Mouse (Mus musculus): ENCODE measurements around the gene Pacrg.
A peak's percentile ranks its signal among the peaks of the same experiment; 100 is the strongest.

Pacrg gene

DNA sequence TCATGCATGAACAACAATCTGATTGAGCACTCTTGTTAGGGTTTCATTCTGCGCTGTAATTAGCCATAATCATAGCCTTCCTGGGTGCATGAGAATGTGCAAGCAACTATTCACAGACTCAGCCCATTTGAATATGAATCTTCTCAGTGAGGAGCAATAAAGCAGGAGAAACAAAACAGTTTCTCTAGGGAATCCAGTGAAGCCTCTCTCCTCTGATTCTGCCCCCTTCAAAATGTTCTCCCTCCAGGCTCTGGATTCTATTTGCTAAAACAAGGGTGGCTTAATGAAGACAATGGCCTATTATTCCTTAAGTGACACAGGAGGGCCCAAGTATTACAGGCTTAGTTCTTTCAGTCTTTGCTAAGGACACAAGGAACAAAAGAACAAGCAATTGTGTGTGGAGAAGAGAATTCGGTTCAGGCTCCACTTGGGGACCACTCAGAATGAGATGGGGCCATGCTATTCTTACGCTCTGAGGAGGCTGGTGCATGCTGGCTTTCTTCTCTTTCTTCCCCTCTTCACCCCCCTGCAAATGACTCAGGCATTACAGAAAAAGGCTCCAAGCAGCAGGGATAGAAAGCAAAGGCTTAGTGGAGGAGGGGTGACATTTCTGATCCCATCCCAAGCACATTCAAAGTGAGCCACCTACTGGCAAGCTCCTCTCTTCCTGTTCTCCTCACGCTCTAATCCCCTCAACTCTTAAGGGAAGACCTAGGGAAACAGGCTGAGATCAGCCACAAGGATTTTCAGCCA is 95.2 kb downstream of the Pacrg start:
- peak in 1 of 2 experiments; percentile 48 for DNase-seq (ENCODE audit: low spot score in 2 of 2)

DNA sequence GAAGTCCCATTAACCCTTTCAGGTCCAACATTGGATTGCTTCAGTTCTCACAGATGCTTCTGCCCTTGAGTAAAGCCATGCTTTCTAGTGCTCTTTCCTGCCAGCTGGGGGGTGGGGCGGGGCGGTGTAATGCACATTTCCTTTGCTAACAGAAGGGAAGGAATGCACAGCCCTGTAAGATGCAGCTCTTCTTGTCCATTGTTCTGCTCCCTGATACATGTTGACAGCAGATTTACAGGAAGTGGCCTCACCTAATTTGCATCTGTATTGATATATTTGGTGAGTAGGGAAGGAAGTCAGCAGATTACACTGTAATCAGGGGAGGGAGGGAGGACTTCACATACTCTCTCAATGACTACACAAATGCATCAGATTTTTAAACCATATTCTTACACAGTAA is 100.0 kb downstream of the Pacrg start:
- DNase-seq (ENCODE audit: low spot score in 2 of 2), result no peak

DNA sequence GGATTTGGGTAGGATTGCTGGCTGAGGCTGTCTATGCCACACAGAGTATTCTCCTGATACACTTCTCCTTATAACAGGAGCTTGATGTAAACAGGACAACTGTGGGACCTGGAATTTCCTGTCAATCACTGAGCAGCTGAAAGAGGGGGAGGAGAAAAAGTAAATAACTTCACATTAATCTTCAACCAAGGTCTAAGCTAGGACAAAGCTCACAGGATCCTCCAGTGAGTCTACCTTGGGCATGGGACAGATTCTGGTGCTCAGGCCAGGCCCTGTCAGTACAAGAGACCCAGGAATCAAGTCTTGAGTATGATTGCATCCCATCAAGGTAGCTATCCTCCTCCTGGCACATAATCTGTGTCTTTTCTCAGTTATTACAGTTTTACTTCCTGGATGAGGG is 102.1 kb downstream of the Pacrg start:
- no peak for DNase-seq (ENCODE audit: low spot score in 2 of 2)

DNA sequence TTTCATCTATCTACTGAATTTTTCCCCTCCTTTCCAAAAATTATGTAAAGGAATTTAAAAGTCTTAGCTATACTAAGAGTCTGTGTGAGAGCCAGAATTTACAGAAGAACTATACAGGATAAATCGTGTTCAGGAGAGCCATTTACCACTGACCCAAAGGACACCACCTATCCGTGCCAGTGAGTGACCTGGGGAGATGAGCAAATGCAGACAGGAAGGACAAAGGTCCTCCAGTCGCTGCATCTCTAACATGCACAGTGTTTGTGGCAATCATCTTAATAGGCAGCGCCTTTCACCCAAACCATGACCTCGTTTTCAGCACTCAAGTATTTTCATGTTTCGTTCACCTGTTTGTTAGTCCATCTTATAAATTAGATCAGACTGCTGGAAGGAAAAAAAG is 105.4 kb downstream of the Pacrg start:
- no peak for DNase-seq (ENCODE audit: low spot score in 2 of 2)

DNA sequence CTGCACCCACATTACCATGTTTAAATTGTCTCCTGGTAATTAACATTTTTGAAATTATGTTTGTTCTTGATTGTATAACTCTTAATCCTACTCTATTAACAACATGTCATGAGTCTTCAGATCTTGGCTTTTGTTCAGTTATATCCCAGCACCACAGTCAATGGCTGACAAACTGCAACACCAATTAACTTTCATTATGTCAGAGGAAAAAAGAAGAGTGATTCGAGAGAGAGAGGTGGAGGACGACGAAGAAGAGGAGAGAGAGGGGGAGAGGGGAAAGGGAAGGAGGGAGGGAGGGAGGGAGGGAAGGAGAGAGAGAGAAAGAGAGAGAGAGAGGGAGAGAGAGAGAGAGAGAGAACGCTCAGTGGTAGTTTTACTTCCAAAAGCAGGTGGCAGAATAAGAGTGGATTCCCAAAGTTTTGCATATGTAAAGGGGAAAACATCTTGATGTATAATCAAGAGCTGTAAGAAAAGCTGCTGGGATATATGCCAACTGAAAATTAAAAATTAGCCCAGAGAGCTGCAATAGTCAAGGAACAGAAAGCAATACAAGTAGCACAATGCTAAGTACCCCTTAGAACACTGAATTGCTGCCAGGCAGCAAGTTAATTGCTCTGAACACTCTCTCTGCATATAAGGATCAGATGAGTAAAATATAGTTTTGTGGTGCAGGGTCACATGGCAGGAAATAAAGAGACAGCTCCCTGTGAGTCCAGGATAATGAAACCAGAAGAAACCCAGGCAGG is 107.6 kb downstream of the Pacrg start:
- DNase-seq (ENCODE audit: low spot score in 2 of 2), result no peak

DNA sequence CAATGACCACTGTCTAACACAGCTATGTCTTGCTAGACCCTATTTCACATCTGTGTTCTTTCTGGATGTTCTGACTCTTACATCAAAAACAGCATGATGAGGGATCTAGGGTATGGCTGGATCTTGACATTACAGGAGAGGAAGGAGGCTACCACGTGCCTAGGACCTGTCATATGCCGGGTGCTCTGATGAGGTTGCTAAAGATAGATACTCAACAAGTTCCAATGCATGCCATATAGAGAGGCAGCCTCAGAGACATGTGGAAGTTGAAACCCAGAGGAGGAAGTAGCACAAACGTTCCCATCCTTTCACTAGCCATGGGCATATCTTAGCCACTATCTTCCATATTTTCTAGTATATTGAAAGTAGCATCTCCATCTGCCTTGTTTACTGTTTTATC is 115.3 kb downstream of the Pacrg start:
- no peak for DNase-seq (ENCODE audit: low spot score in 2 of 2)

DNA sequence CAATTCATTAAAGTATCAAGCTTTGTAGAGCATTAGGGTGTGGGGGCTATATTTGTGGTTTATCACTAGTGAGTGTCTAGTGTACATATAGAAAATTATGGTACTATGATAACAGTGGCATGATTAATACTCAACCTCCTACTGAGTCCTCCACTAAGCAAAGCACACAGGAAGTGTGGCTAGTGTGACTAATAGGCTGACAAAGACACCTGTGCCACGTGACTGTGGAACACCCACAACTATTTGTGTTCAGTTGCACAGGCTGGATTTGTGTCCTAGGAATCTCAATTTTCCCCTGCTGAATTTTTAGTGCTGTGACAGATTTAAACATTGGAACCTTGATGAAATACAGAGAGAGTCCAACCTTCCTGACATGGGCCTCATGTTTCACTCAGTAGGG is 118.5 kb downstream of the Pacrg start:
- no peak for DNase-seq (ENCODE audit: low spot score in 2 of 2)

DNA sequence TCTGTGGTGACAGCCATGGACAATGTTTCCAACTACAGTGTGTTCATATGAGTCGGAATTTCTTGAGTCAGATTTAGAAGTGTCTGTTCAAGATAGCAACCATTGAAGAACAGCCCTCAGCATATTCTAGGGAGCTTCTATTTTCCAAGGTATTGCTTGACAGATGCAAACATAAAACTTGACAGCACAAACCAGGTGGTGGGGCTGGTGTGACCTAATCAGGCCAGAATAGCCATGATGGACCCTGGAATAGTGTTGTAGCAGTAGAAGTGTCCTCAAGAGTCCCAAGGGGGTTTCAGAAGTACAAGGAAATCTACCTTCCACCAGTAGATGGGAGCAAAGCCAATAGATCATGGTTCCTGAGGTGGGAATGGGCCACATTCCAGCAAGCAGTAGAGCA is 123.0 kb downstream of the Pacrg start:
- no peak for DNase-seq (ENCODE audit: low spot score in 2 of 2)

DNA sequence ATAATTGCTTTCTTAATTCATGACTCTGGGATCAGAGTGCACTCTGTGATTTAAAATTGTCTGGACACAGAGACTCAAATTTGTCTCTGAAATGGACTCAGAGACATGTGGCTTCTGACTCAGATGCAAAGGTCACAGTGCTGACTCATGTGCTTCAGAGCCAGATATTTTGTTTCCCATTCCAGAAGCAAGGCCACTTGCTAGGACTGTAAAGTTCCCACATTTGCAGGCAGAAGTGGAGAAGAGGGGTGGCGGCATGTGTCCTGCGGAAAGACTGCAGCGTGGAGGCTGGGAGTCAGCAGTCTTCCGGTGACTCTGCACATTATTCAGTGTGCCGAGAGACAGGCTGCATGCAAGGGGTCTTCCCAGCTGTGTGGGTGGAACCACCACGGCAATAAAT is 137.3 kb downstream of the Pacrg start:
- no peak for DNase-seq (ENCODE audit: low spot score in 2 of 2)

DNA sequence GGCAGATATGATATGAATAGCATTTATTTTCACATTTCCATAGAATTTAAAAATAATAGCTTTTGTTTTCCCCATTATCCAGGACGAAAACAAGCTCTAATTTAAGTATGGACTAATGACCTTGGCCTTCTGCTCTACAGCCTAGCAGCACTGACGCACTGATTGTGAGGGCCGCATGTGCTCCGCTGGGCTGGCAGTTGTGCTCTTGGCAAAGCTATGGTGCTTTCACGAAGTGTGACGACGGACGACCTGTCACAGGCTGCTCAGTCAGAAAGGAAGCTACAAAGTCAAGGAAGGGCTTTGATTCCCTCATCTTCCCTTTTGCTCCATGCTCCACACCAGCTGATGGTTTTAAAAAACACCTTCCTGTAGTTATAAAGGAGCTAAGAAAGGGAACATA is 142.1 kb downstream of the Pacrg start:
- DNase-seq (ENCODE audit: low spot score in 2 of 2), result no peak

DNA sequence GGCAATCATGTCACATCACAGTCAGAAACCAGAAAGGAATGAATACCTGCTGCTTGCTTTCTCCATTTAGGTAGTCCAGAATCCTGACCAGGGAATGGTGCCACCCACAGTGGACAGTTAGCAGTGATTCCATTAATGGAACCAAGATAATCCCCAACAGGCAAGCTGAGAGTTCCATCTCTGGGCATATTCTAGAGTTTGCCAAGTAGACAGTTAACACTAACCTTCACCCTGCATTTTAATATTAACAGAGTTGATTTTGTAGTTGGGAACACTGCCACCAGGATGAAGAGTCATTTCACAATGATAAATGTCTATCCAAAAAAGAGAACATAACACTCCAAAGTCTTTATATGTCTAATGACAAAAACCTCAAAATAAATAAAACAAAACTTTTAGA is 144.7 kb downstream of the Pacrg start:
- no peak for DNase-seq (ENCODE audit: low spot score in 2 of 2)

DNA sequence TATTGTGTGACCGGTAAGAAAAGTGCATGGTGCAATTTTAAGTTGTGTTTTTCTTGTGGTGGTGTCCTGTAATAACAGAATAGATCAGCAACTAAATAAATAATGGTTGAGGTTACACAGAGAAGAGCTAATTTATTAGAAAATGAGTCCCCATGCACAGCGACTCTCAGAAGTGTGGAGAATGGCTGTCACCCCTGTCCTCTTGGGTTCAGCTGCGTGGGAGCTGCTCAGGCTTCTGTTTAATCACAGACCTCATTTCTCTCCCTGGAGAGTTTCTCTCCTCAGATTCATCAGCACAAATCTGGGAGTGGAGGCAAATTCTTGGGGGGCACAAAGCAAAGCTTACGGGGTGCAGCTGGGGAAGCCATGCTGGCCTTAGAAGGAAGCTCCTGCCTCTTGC is 163.0 kb downstream of the Pacrg start:
- no peak for DNase-seq (ENCODE audit: low spot score in 2 of 2)

DNA sequence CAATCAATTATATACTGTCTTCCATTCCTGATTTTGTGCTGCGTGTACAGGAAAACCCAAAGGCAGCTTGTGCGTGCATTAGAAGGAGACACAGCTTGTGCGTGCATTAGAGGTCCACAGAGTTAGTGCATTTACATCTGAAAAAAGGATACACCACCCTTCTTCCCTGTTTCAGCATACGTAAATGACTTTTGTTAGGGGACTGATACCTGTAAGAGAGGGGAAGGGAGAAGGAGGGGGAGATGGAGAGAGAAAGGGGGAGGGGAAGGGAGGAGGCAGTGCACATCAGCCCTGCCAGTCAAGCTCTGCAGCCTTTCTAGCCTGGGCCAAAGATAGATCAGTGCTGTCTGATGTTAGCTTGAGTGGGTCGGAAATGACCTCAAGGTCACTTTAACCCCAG is 164.6 kb downstream of the Pacrg start:
- no peak for DNase-seq (ENCODE audit: low spot score in 2 of 2)

DNA sequence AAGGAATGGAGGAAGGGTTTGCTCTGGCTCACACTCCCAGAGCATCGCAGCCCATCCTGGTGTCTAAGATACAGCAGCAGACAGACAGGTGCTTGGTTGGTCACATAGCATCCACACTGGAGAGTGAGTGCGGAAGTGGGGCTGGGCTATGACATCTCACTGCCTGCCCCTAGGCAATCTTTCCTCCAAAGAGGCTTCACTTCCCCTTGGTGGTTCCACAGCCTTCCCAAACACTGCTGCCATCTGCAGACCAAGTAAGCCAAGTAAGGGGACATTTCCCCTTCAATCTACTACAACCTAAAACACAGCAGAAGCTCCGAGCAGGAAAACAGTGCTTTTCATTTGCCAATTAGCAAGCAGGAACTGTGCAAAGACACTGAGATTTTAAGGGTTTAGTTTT is 165.1 kb downstream of the Pacrg start:
- DNase-seq (ENCODE audit: low spot score in 2 of 2), result no peak

DNA sequence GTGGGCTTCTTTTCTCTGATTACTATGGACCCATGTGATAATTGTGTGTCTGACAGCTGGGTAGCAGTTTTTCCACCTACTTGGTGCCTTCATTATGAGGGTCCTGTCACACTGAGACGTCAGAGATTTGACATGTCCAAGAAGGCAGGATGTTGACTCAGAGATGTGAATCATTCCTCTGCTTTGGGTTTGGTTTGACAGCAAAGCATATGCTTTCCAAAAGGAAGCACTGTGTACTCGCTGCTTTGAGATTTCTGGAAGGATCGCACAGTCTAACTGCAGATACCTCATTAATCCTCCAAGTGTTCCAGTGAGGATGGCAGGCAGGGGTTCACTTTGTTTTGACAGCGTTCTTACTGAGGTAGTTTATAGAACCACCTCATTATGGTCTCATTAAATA is 178.8 kb downstream of the Pacrg start:
- DNase-seq (ENCODE audit: low spot score in 2 of 2), result no peak

DNA sequence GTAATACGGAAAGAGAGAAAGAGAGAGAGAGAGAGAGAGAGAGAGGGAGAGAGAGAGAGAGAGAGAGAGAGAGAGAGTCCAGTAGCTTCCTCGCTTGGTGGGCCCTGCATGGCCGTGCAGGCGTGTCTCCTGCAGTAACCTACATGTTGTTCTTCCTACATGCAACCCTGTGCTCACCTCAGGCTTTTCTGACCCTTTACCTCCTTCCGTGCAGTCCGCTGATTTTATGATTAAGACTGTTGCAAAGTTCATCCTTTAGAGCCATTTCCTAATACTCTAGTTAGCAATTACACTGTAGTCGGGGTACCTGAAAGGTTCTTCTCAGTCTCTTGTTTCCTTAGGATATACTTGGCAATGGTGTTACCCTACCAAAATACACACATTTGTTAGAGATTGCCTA is 196.5 kb downstream of the Pacrg start:
- no peak for DNase-seq (ENCODE audit: low spot score in 2 of 2)

DNA sequence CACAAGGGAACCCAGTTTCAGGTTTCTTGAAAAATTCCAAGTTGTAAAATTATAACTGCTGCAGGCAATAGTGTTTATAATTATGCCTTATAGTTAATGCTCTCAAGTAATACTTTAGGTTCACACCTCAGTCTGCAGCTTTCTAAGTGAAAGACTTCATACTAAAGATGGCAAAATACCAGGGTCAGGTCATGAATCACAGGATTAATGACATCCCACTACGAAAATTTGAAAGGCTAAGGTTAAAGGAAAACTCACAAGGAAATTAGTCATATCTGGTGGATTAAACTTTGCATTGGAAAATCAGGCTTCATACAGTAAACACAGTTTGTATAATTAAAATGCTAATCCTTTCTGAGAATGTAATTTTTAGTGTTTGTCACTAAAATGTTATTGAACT is 200.3 kb downstream of the Pacrg start:
- no peak for DNase-seq (ENCODE audit: low spot score in 2 of 2)

DNA sequence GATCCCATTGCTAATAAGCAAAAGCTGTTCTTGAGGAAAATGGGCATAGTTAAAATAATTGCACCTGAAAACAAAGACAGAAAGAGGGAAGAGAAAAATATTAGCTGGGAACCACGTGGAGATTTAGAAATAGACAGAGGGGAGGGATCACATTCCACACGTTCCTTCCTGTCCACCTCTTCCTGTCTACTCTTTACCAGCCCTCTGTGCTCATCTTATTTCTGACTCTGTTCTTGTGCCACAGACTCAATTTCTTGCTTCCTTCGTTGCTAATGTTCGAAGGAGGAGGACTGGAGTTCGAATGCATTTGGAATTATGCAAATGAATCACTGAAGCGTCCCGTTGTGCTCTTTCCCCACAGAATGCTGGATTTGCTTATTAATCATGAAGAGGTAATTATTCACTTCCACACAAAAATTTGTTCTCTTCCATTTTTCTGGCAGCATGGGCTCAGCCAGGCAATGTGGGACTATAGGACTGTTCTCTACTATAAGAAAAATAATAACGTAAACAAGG is 204.1 kb downstream of the Pacrg start:
- DNase-seq (ENCODE audit: low spot score in 2 of 2), result no peak

DNA sequence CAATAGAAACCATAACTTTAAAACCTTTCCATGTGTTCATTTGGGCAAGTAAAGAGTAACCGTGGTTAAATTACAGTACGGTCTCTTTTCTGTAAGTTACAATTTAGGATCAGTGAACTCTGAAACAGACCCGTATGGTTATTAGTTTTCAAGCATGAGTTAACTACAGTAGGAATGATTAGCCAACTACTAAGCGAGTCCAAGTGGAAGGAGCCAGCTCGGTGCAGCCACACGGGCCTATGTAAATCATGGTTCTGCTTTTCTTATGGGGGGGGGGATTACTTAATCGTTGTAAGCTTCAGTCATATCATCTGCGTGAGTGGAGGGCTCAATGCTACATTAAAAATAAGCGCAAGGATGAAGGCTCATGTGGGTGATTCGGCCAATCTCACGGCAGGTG is 204.6 kb downstream of the Pacrg start:
- DNase-seq (ENCODE audit: low spot score in 2 of 2), result no peak

DNA sequence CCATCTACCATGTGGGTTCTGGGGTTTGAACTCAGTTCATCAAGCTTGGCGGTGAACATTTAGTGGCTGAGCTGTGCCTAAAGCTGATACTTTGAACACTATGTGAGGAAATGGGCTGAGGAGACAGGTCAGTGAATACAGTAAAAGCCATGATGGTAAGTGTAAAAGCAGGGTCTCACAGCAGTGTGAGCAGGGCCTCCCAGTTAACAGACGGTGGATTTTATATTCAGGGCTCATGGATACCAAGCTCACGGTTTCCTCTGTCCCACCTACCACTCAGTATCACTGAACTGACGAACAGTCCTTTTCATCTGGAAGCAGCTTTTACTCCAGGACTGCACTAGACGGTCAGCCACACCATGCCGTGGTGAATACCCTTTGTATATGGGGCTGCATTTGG is 205.1 kb downstream of the Pacrg start:
- DNase-seq (ENCODE audit: low spot score in 2 of 2), result no peak

DNA sequence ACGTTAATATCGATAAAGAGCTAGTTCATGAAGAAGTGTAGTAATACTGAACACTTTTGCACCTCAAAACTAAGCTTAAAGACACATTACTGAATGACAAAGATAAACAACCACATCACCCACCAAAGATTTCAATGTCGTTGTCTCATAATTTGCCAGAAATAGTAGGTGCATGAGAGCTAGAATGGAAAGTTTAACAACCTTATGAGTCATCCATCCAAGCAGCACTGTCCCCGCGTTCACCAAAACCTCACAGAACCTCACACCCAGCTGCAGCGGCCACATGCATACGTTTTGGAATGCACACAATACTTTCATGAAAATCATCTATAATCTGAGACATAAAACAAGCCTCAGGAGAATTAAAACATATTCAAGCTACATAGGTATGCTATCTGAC is 206.3 kb downstream of the Pacrg start:
- DNase-seq (ENCODE audit: low spot score in 2 of 2), result no peak

DNA sequence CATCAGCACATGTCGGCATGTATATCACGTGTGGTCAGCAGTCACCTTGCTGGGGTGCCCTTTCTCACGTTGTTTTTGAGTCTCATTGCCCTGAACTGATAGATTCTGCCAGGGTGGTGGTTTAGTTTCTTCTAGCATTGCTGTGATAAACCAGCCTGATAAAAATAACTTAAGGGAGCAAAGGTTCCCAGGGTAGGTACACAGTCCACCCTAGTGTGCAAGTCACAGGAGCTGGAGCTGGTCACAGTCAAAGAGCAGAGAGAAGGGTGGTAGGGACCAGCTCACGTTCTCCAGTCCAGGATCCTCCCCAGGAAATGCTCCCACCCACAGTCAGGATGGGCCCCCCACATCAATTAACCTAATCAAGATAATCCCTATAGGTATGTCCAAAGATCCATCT is 211.9 kb downstream of the Pacrg start:
- no peak for DNase-seq (ENCODE audit: low spot score in 2 of 2)

DNA sequence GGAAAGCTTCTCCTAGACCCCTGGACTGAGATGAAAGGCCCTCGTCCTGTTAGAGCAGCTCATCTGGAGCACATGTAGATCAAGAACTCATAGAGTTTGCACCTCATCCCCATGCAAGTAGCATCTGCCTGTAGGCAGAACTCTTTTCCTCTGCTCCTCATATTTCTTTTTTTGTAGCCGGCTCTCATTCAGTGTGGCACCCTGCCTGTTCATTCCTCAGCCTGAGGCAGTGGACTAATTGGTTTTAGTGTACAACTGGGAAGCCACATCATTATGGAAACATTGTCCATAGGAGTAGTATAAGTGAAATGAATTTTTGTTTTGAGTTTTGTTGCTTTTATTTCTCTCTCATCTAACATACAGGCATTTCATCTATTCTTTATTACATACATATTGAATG is 212.6 kb downstream of the Pacrg start:
- no peak for DNase-seq (ENCODE audit: low spot score in 2 of 2)
